Mouse (Mus musculus): Measurements from ENCODE around the gene Ftl1.

- TF ChIP-seq CTCF (IDR thresholded peaks at IDR 0.05; ENCODE audit: low read depth), result no peak
- TF ChIP-seq EP300 (IDR thresholded peaks at IDR 0.05; ENCODE audit: low read depth), result no peak
Measured at GRCm38 (mm10) chr7:45414740-45415224, 44.9 kb downstream of the Ftl1 start.
